Mouse (Mus musculus): ENCODE measurements around the gene Misp. TPM values are rescaled to one million over a fixed set of nuclear protein-coding genes. Genes with fewer than 3 reads are reported as not detected.
A peak's percentile ranks its signal among the peaks of the same experiment; 100 is the strongest.

Gene Misp
- polyA plus RNA-seq, 1 experiment from 2014 or later, result 3.9 TPM

- 82% methylated on average over 5 of the region's 5 CpGs for WGBS
Observed at GRCm38 (mm10) chr10:79792339-79793040, 28.3 kb upstream of the Misp start.

GRCm38 (mm10) chr10:79793051-79793737, 27.6 kb upstream of the Misp start, which contains the start of gene Palm:
Gene Palm (plus strand): TSS chr10:79793572.
- WGBS, result 16% methylated on average over 20 of the region's 51 CpGs
- peaks cover 14% of the 10 kb centered on the region for H3K4me1 ChIP-seq (ENCODE audit: control insufficient read depth, insufficient read depth, low read length)

More at GRCm38 (mm10) chr10:79792339-79793040, 28.3 kb upstream of the Misp start:
- Histone ChIP-seq H3K36me3 (ENCODE audit: control insufficient read depth, insufficient read depth, low read length) (no peaks in the 10 kb centered on the region), H3K9me3 (ENCODE audit: control insufficient read depth, low read length) (no peaks in the 10 kb centered on the region), H3K4me1 (ENCODE audit: control insufficient read depth, insufficient read depth, low read length) (peaks cover 14% of the 10 kb centered on the region), H3K9ac (ENCODE audit: low read depth, low read length) (no peak overlapping the region), H3K27me3 (replicated peaks; ENCODE audit: control insufficient read depth, insufficient read depth, low read length) (no peaks in the 10 kb centered on the region), H3K4me3 (ENCODE audit: low read depth, low read length) (no peak overlapping the region), H3K4me2 (ENCODE audit: low read depth, low read length) (no peak overlapping the region), H3K27ac (replicated peaks; ENCODE audit: low read depth, low read length) (no peak overlapping the region)
- ATAC-seq (ENCODE audit: low read depth), result no peak
- no peak for DNase-seq (ENCODE audit: low spot score)

GRCm38 (mm10) chr10:79793738-79794490, 26.9 kb upstream of the Misp start:
- peak; percentile 34 for ATAC-seq (ENCODE audit: low read depth)

More at GRCm38 (mm10) chr10:79793051-79793737, 27.6 kb upstream of the Misp start, which contains the start of gene Palm:
- no peaks in the 10 kb centered on the region for H3K36me3 ChIP-seq (ENCODE audit: control insufficient read depth, insufficient read depth, low read length)
- H3K4me3 ChIP-seq (ENCODE audit: low read depth, low read length), result peak within 1 kb of the TSS; percentile 94
- no peaks in the 10 kb centered on the region for H3K9me3 ChIP-seq (ENCODE audit: control insufficient read depth, low read length)
- H3K27ac ChIP-seq (replicated peaks; ENCODE audit: low read depth, low read length), result peak within 1 kb of the TSS; percentile 84
- peak within 1 kb of the TSS; percentile 89 for H3K4me2 ChIP-seq (ENCODE audit: low read depth, low read length)
- no peaks in the 10 kb centered on the region for H3K27me3 ChIP-seq (replicated peaks; ENCODE audit: control insufficient read depth, insufficient read depth, low read length)
- DNase-seq (ENCODE audit: low spot score) (peak; percentile 80), ATAC-seq (ENCODE audit: low read depth) (peak; percentile 76)
- peak within 1 kb of the TSS; percentile 94 for H3K9ac ChIP-seq (ENCODE audit: low read depth, low read length)

GRCm38 (mm10) chr10:79794491-79794931, 26.3 kb upstream of the Misp start:
- no peaks in the 10 kb centered on the region for H3K9me3 ChIP-seq (ENCODE audit: control insufficient read depth, low read length)
- H3K36me3 ChIP-seq (ENCODE audit: control insufficient read depth, insufficient read depth, low read length), result 0 out of 2 replicates have a peak, but pooled peaks cover 4% of the 10 kb centered on the region
- peaks cover 14% of the 10 kb centered on the region for H3K4me1 ChIP-seq (ENCODE audit: control insufficient read depth, insufficient read depth, low read length)
- no peaks in the 10 kb centered on the region for H3K27me3 ChIP-seq (replicated peaks; ENCODE audit: control insufficient read depth, insufficient read depth, low read length)
- H3K4me3 ChIP-seq (ENCODE audit: low read depth, low read length), result peak overlapping the region; percentile 94
- DNase-seq (ENCODE audit: low spot score) (no peak), ATAC-seq (ENCODE audit: low read depth) (peak; percentile 26)
- H3K4me2 ChIP-seq (ENCODE audit: low read depth, low read length), result peak overlapping the region; percentile 89
- H3K27ac ChIP-seq (replicated peaks; ENCODE audit: low read depth, low read length), result peak overlapping the region; percentile 84
- WGBS, result 12% methylated on average over 10 of the region's 10 CpGs
- peak overlapping the region; percentile 94 for H3K9ac ChIP-seq (ENCODE audit: low read depth, low read length)

More at GRCm38 (mm10) chr10:79793738-79794490, 26.9 kb upstream of the Misp start:
- H3K4me2 ChIP-seq (ENCODE audit: low read depth, low read length), result peak overlapping the region; percentile 89
- no peak for DNase-seq (ENCODE audit: low spot score)
- H3K27ac ChIP-seq (replicated peaks; ENCODE audit: low read depth, low read length), result peak overlapping the region; percentile 84
- no peaks in the 10 kb centered on the region for H3K9me3 ChIP-seq (ENCODE audit: control insufficient read depth, low read length)
- no peaks in the 10 kb centered on the region for H3K36me3 ChIP-seq (ENCODE audit: control insufficient read depth, insufficient read depth, low read length)
- H3K4me3 ChIP-seq (ENCODE audit: low read depth, low read length), result peak overlapping the region; percentile 94
- peaks cover 14% of the 10 kb centered on the region for H3K4me1 ChIP-seq (ENCODE audit: control insufficient read depth, insufficient read depth, low read length)
- H3K9ac ChIP-seq (ENCODE audit: low read depth, low read length), result peak overlapping the region; percentile 94
- H3K27me3 ChIP-seq (replicated peaks; ENCODE audit: control insufficient read depth, insufficient read depth, low read length), result no peaks in the 10 kb centered on the region
- 1% methylated on average over 21 of the region's 38 CpGs for WGBS

GRCm38 (mm10) chr10:79795905-79796304, 24.9 kb upstream of the Misp start:
- H3K4me2 ChIP-seq (ENCODE audit: low read depth, low read length), result no peak overlapping the region
- H3K9me3 ChIP-seq (ENCODE audit: control insufficient read depth, low read length), result no peaks in the 10 kb centered on the region
- DNase-seq (ENCODE audit: low spot score) (no peak), ATAC-seq (ENCODE audit: low read depth) (no peak)
- H3K4me1 ChIP-seq (ENCODE audit: control insufficient read depth, insufficient read depth, low read length), result peaks cover 14% of the 10 kb centered on the region
- 98% methylated on average over 3 of the region's 3 CpGs for WGBS
- no peak overlapping the region for H3K27ac ChIP-seq (replicated peaks; ENCODE audit: low read depth, low read length)
- no peak overlapping the region for H3K4me3 ChIP-seq (ENCODE audit: low read depth, low read length)
- no peaks in the 10 kb centered on the region for H3K27me3 ChIP-seq (replicated peaks; ENCODE audit: control insufficient read depth, insufficient read depth, low read length)
- no peak overlapping the region for H3K9ac ChIP-seq (ENCODE audit: low read depth, low read length)
- H3K36me3 ChIP-seq (ENCODE audit: control insufficient read depth, insufficient read depth, low read length), result 0 out of 2 replicates have a peak, but pooled peaks cover 4% of the 10 kb centered on the region

- no peak overlapping the region for H3K9ac ChIP-seq (ENCODE audit: low read depth, low read length)
- no peak overlapping the region for H3K4me3 ChIP-seq (ENCODE audit: low read depth, low read length)
- H3K9me3 ChIP-seq (ENCODE audit: control insufficient read depth, low read length), result no peaks in the 10 kb centered on the region
- no peak for DNase-seq (ENCODE audit: low spot score)
- H3K36me3 ChIP-seq (ENCODE audit: control insufficient read depth, insufficient read depth, low read length), result 0 out of 2 replicates have a peak, but pooled peaks cover 4% of the 10 kb centered on the region
- H3K4me2 ChIP-seq (ENCODE audit: low read depth, low read length), result no peak overlapping the region
- H3K27me3 ChIP-seq (replicated peaks; ENCODE audit: control insufficient read depth, insufficient read depth, low read length), result no peaks in the 10 kb centered on the region
- no peak overlapping the region for H3K27ac ChIP-seq (replicated peaks; ENCODE audit: low read depth, low read length)
- ATAC-seq (ENCODE audit: low read depth), result no peak
- WGBS, result 42% methylated on average over 15 of the region's 15 CpGs
- H3K4me1 ChIP-seq (ENCODE audit: control insufficient read depth, insufficient read depth, low read length), result peaks cover 17% of the 10 kb centered on the region
Observed at GRCm38 (mm10) chr10:79797326-79797725, 23.5 kb upstream of the Misp start.

- 92% methylated on average over 12 of the region's 12 CpGs for WGBS
- H3K27me3 ChIP-seq (replicated peaks; ENCODE audit: control insufficient read depth, insufficient read depth, low read length), result no peaks in the 10 kb centered on the region
- H3K4me3 ChIP-seq (ENCODE audit: low read depth, low read length), result no peak overlapping the region
- H3K36me3 ChIP-seq (ENCODE audit: control insufficient read depth, insufficient read depth, low read length), result 0 out of 2 replicates have a peak, but pooled peaks cover 4% of the 10 kb centered on the region
- ATAC-seq (ENCODE audit: low read depth) (no peak), DNase-seq (ENCODE audit: low spot score) (no peak)
- no peak overlapping the region for H3K4me2 ChIP-seq (ENCODE audit: low read depth, low read length)
- no peaks in the 10 kb centered on the region for H3K9me3 ChIP-seq (ENCODE audit: control insufficient read depth, low read length)
- peaks cover 26% of the 10 kb centered on the region for H3K4me1 ChIP-seq (ENCODE audit: control insufficient read depth, insufficient read depth, low read length)
- H3K9ac ChIP-seq (ENCODE audit: low read depth, low read length), result no peak overlapping the region
- no peak overlapping the region for H3K27ac ChIP-seq (replicated peaks; ENCODE audit: low read depth, low read length)
Observed at GRCm38 (mm10) chr10:79798289-79798928, 22.4 kb upstream of the Misp start.

GRCm38 (mm10) chr10:79800508-79800907, 20.3 kb upstream of the Misp start:
- Histone ChIP-seq H3K27me3 (replicated peaks; ENCODE audit: control insufficient read depth, insufficient read depth, low read length) (no peaks in the 10 kb centered on the region), H3K27ac (replicated peaks; ENCODE audit: low read depth, low read length) (no peak overlapping the region), H3K4me1 (ENCODE audit: control insufficient read depth, insufficient read depth, low read length) (peaks cover 23% of the 10 kb centered on the region), H3K4me2 (ENCODE audit: low read depth, low read length) (no peak overlapping the region), H3K9ac (ENCODE audit: low read depth, low read length) (no peak overlapping the region), H3K9me3 (ENCODE audit: control insufficient read depth, low read length) (no peaks in the 10 kb centered on the region), H3K36me3 (ENCODE audit: control insufficient read depth, insufficient read depth, low read length) (0 out of 2 replicates have a peak, but pooled peaks cover 4% of the 10 kb centered on the region), H3K4me3 (ENCODE audit: low read depth, low read length) (no peak overlapping the region)
- ATAC-seq (ENCODE audit: low read depth) (no peak), DNase-seq (ENCODE audit: low spot score) (no peak)
- WGBS, result 70% methylated on average over 10 of the region's 11 CpGs

Data from embryonic facial prominence, embryonic 14.5 days (tissue).